Mouse (Mus musculus) stomach, embryonic 14.5 days (tissue): ENCODE results near the gene Grap2. TPM values are rescaled to one million over a fixed set of nuclear protein-coding genes. Genes with fewer than 3 reads are reported as not detected.
"Not testable (repeated sequence)": the region's sequence is repeated elsewhere in the genome, so short reads cannot be mapped to it uniquely, and the experiment has no call there.

Source experiments
- ATAC-seq: fragments of 200-750 bp; cut with Nextera tagmentation; 2 replicates; pipeline ENCODE4 v1.8.0; 2017; ENCODE audit warnings: low read depth, moderate TSS enrichment; ENCODE audit not compliant: insufficient number of reproducible peaks, insufficient read depth, low FRiP score
- H3K27ac ChIP-seq: fragments of 300-500 bp; sonication (generic); 2 replicates; pipeline ENCODE4 v1.5.1; 2014; ENCODE audit warnings: mild to moderate bottlenecking, low read length, moderate library complexity, mixed read lengths
- H3K27me3 ChIP-seq: fragments of 300-500 bp; sonication (generic); 2 replicates; pipeline ENCODE4 v1.6.1; 2014; ENCODE audit warnings: low read length, control low read depth, mixed read lengths; ENCODE audit not compliant: control insufficient read depth, insufficient read depth
- H3K36me3 ChIP-seq: fragments of 300-500 bp; sonication (generic); 2 replicates; pipeline ENCODE4 v1.6.1; 2014; ENCODE audit warnings: mild to moderate bottlenecking, control low read depth, low read length, moderate library complexity, mixed read lengths; ENCODE audit not compliant: control insufficient read depth, insufficient read depth
- H3K4me1 ChIP-seq: fragments of 300-500 bp; sonication (generic); 2 replicates; pipeline ENCODE4 v1.6.1; 2014; ENCODE audit warnings: low read length, control low read depth, mixed read lengths; ENCODE audit not compliant: control insufficient read depth, insufficient read depth
- H3K4me2 ChIP-seq: fragments of 300-500 bp; sonication (generic); replicated peaks from 2 replicates; pipeline ENCODE4 v1.6.1; 2014; ENCODE audit warnings: low read depth, low read length, control low read depth
- H3K4me3 ChIP-seq: fragments of 300-500 bp; sonication (generic); 2 replicates; pipeline ENCODE4 v1.5.1; 2014; ENCODE audit warnings: low read depth, low read length, control low read depth
- H3K9ac ChIP-seq: fragments of 300-500 bp; sonication (generic); replicated peaks from 2 replicates; pipeline ENCODE4 v1.6.1; 2014; ENCODE audit warnings: low read depth, mild to moderate bottlenecking, control low read depth, low read length, moderate library complexity, mixed read lengths
- H3K9me3 ChIP-seq: fragments of 300-500 bp; sonication (generic); 2 replicates; pipeline ENCODE4 v1.6.1; 2016; ENCODE audit warnings: low read depth, low read length, control low read depth; ENCODE audit not compliant: control insufficient read depth
- WGBS: fragments of 180-500 bp; shearing (Covaris S2); extraction: QIAGEN DNeasy Blood & Tissue Kit; methylation state at CpG from one replicate; pipeline ENCODE4 v1.1.7; 2014; 5-methylcytosine and 5-hydroxymethylcytosine counted together
- polyA plus RNA-seq: library from polyadenylated mRNA; unstranded; fragments of >200 nt; fragmentation: Nextera tagmentation; extraction: Ambion mirVana; gene quantifications from 2 replicates; pipeline ENCODE4 v1.2.1, GENCODE M21; 2014

The Grap2 gene
- polyA plus RNA-seq, 1 experiment from 2014 or later: 0.97 TPM

DNA sequence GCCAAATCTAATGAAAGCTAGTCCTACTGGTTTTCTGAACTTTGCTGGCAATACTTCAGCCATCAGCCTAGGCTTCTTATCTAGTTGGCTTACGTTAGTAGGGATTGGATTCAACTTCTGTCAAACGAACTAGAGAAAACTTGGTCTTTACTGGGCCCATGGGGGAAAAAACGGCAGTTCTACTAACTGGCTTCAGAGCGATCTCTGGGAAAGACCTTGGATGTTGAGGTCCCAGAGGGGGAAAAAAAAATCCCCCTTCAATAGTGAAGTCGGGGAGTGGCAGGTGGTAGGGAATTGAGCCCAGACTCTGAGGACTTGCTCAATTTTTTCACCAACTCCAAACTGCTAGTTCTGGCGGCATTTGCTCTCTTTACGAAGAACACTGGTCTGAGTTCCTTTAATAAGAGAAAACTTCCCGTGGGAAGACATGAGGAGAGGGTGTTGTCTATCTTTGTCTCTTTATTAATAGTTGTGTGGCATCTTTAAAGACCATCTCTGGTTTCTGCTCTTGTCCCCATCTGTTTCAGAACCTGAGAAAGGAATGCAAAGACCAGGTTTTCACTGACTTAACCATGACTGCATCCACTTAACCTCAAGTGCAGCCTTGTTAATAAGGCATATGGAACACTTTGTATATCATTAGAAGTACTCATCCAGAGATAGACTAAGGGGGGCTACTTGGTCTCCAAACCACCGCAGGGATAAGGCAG lies 572 bp downstream of the Grap2 start:
- ATAC-seq: no peak
- 72% methylated on average over 9 of the region's 9 CpGs for WGBS
- H3K4me1 ChIP-seq: no peaks in the 10 kb centered on the region
- H3K4me3 ChIP-seq: no peak overlapping the region
- no peak overlapping the region for H3K4me2 ChIP-seq
- H3K9me3 ChIP-seq: no peaks in the 10 kb centered on the region
- no peaks in the 10 kb centered on the region for H3K27me3 ChIP-seq
- no peak overlapping the region for H3K27ac ChIP-seq
- H3K9ac ChIP-seq: no peak overlapping the region
- no peaks in the 10 kb centered on the region for H3K36me3 ChIP-seq

DNA sequence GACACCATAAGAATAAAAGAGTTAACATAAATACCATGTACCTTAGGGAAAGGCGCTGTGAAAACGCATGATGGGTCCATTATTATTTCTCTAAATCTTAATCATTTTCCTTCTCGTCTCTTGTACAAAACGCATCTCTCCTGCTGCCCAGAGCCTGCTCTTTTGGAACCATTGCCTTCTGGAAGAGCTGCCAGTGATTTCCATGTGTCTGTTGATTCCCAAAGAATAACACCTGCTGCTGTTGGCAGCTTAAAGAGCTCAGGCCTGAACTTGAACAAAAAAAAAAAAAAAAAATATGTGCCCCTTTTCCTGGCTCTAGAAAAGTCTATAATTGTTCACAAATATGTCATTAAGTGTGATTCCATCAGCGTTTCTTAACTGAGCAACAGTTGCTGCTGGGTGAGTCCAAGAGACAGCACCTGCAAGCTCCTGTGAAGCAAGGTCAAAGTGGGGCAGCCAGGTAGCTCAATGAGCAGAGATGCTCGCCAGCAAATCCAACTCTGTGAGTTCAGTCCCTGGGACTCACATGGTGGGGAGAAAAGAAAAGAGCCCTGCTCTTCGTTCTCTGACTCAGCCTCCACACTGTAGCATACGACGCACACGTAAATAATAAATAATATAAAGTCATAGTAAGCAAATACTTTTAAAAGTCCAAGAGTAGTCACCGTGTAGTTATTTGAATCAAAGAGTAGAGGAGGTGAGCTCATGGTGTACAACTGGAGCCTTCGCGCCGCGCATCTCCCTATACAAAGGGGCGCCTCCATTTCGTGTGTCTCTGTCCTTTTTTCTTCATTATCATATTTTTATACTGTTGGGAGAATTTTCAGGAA lies 2.0 kb downstream of the Grap2 start:
- no peak overlapping the region for H3K9ac ChIP-seq
- H3K4me2 ChIP-seq: no peak overlapping the region
- H3K27ac ChIP-seq: no peak overlapping the region
- H3K9me3 ChIP-seq: no peaks in the 10 kb centered on the region
- H3K4me3 ChIP-seq: no peak overlapping the region
- H3K4me1 ChIP-seq: no peaks in the 10 kb centered on the region
- H3K36me3 ChIP-seq: no peaks in the 10 kb centered on the region
- 91% methylated on average over 17 of the region's 17 CpGs for WGBS
- no peak for ATAC-seq
- H3K27me3 ChIP-seq: no peaks in the 10 kb centered on the region

- H3K4me2 ChIP-seq: no peak overlapping the region
- no peak for ATAC-seq
- H3K9ac ChIP-seq: no peak overlapping the region
- H3K36me3 ChIP-seq: no peaks in the 10 kb centered on the region
- no peak overlapping the region for H3K27ac ChIP-seq
- no peaks in the 10 kb centered on the region for H3K27me3 ChIP-seq
- 89% methylated on average over 13 of the region's 13 CpGs for WGBS
- no peaks in the 10 kb centered on the region for H3K9me3 ChIP-seq
- H3K4me1 ChIP-seq: no peaks in the 10 kb centered on the region
- no peak overlapping the region for H3K4me3 ChIP-seq
Measured at GRCm38 (mm10) chr15:80575817-80576370, 3.5 kb downstream of the Grap2 start.

GRCm38 (mm10) chr15:80576415-80576994 lies 4.1 kb downstream of the Grap2 start:
- 75% methylated on average over 11 of the region's 11 CpGs for WGBS
- Histone ChIP-seq H3K27ac (no peak overlapping the region), H3K9ac (no peak overlapping the region), H3K27me3 (no peaks in the 10 kb centered on the region), H3K4me1 (no peaks in the 10 kb centered on the region), H3K36me3 (no peaks in the 10 kb centered on the region), H3K4me2 (no peak overlapping the region), H3K4me3 (no peak overlapping the region), H3K9me3 (no peaks in the 10 kb centered on the region)
- ATAC-seq: no peak

DNA sequence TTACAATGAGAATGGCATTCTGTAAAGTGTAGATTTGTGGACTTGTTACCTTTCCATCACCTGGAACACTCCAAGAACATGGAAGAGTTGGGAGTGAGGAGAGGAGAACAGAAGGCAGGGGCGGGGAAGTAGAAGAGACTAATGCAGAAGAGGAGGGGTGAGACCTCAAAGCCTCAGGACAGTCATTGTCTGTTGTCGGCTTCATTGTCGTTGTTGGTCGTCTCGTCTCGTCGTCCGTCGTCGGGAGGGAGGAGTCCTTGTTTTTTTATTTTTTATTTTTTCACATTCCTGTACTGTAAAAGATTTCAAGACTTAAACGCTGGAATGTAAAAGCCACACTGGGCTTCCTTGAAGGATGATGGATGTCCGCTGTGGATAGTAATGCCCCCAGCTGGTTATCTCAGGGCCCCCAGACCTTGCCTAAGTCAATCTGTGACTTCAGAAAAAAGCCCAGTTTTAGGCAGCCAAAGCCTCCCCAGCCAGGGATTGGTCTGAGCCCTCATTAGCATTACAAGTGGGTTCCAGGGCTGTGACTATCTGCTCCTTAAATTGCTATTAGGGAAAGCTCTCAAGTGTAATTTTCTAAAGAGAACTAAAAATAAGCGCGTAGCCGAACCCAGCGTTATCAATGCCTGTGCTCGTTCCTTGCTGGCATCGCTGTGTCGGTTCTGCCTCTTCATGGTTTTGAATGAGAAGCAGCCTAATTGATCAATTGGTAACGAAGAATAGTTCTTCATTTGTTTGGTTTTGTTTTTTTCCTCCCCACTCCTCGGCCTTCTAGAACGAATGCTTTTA lies 5.0 kb downstream of the Grap2 start:
- Histone ChIP-seq H3K4me2 (no peak overlapping the region), H3K27ac (no peak overlapping the region), H3K27me3 (no peaks in the 10 kb centered on the region), H3K9me3 (no peaks in the 10 kb centered on the region), H3K36me3 (no peaks in the 10 kb centered on the region), H3K9ac (no peak overlapping the region), H3K4me3 (no peak overlapping the region), H3K4me1 (no peaks in the 10 kb centered on the region)
- no peak for ATAC-seq
- 33% methylated on average over 22 of the region's 22 CpGs for WGBS

GRCm38 (mm10) chr15:80579121-80579520 lies 6.7 kb downstream of the Grap2 start:
- H3K4me1 ChIP-seq: no peaks in the 10 kb centered on the region
- H3K4me2 ChIP-seq: no peak overlapping the region
- H3K36me3 ChIP-seq: no peaks in the 10 kb centered on the region
- no peak overlapping the region for H3K27ac ChIP-seq
- no peak for ATAC-seq
- no peaks in the 10 kb centered on the region for H3K9me3 ChIP-seq
- no peak overlapping the region for H3K9ac ChIP-seq
- no peaks in the 10 kb centered on the region for H3K27me3 ChIP-seq
- WGBS: 43% methylated on average over 3 of the region's 3 CpGs
- H3K4me3 ChIP-seq: no peak overlapping the region

GRCm38 (mm10) chr15:80580585-80580984 lies 8.2 kb downstream of the Grap2 start:
- WGBS: 67% methylated on average over 1 of the region's 1 CpGs
- not testable (repeated sequence) for H3K27ac ChIP-seq, ATAC-seq, H3K4me3 ChIP-seq, H3K9me3 ChIP-seq, H3K36me3 ChIP-seq, H3K27me3 ChIP-seq, H3K4me2 ChIP-seq, H3K4me1 ChIP-seq, H3K9ac ChIP-seq
